Mouse (Mus musculus) forebrain, embryonic 12.5 days (tissue): Measurements from ENCODE around the gene Zfp618. TPM values are rescaled to one million over a fixed set of nuclear protein-coding genes. Genes with fewer than 3 reads are reported as not detected.

Experiments used
- ATAC-seq: fragments of 200-750 bp; cut with Nextera tagmentation; 2 replicates; pipeline ENCODE4 v1.8.0; 2017; ENCODE audit warnings: moderate TSS enrichment; ENCODE audit not compliant: low FRiP score
- H3K27ac ChIP-seq: fragments of 300-500 bp; sonication (generic); 2 replicates; pipeline ENCODE4 v1.5.1; 2016; ENCODE audit warnings: mild to moderate bottlenecking
- H3K27me3 ChIP-seq: fragments of 300-500 bp; sonication (generic); 2 replicates; pipeline ENCODE4 v1.6.1; 2016; ENCODE audit warnings: mild to moderate bottlenecking
- H3K36me3 ChIP-seq: fragments of 300-500 bp; sonication (generic); replicated peaks from 2 replicates; pipeline ENCODE4 v1.6.1; 2016; ENCODE audit warnings: mild to moderate bottlenecking
- H3K4me1 ChIP-seq: fragments of 300-500 bp; sonication (generic); 2 replicates; pipeline ENCODE4 v1.6.1; 2016
- H3K4me2 ChIP-seq: fragments of 300-500 bp; sonication (generic); 2 replicates; pipeline ENCODE4 v1.6.1; 2016; ENCODE audit warnings: mild to moderate bottlenecking, moderate library complexity
- H3K4me3 ChIP-seq: fragments of 300-500 bp; sonication (generic); replicated peaks from 2 replicates; pipeline ENCODE4 v1.5.1; 2016; ENCODE audit warnings: mild to moderate bottlenecking
- H3K9ac ChIP-seq: fragments of 300-500 bp; sonication (generic); 2 replicates; pipeline ENCODE4 v1.6.1; 2016; ENCODE audit warnings: mild to moderate bottlenecking
- H3K9me3 ChIP-seq: fragments of 300-500 bp; sonication (generic); 2 replicates; pipeline ENCODE4 v1.6.1; 2016
- WGBS: fragments of 180-500 bp; shearing (Covaris S2); methylation state at CpG from one replicate; pipeline ENCODE4 v1.1.7; 2016; 5-methylcytosine and 5-hydroxymethylcytosine counted together
- polyA plus RNA-seq: library from polyadenylated mRNA; unstranded; fragments of >200 nt; fragmentation: Nextera tagmentation; extraction: Ambion mirVana; gene quantifications from 2 replicates; pipeline ENCODE4 v1.2.1, GENCODE M21; 2016

Gene Zfp618
- polyA plus RNA-seq, 1 experiment from 2014 or later: 34.2 TPM

DNA sequence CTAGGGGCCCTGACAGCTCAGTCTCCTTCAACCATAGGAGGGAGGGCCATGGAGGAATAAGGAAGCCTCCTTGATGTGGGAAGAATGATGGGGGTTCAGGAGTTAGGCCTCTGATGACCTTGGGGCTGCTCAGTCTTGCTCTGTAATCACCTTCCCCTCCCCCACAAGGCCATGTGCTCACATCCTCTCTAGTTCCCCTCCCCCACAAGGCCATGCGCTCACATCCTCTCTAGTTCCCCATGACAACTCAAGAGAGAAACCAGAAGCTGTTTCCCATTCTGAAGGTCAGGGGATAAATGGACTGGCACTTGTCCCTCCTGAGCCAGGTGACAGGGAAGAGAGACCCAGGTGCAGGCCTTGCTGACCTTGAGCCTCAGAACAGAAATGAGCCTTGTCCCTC, 124.1 kb downstream of the Zfp618 start:
- Histone ChIP-seq H3K9ac (no peak overlapping the region), H3K4me3 (no peak overlapping the region), H3K4me1 (no peaks in the 10 kb centered on the region), H3K27me3 (no peaks in the 10 kb centered on the region), H3K4me2 (no peak overlapping the region), H3K36me3 (peaks cover 37% of the 10 kb centered on the region), H3K27ac (no peak overlapping the region), H3K9me3 (no peaks in the 10 kb centered on the region)
- no peak for ATAC-seq
- 81% methylated on average over 1 of the region's 1 CpGs for WGBS

DNA sequence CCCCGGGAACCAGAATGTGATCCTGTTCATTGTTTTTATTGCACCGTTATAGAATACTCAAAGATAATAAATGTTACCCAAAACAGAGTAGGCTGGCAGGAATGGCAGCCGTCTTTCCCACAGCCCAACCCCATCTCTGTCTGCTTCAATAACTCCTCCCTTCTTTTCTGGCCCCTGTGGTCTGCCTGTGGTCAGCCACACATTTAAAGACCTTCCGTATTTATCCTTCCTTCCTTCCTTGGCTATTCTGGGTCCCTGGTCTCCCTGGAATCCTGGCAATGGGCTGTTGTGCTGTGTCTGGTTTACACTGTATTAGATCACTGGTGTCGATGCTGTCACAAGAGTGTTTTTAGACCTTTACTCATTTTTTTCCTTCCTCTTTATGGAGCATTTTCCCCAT, 125.8 kb downstream of the Zfp618 start:
- Histone ChIP-seq H3K4me3 (no peak overlapping the region), H3K36me3 (peaks cover 50% of the 10 kb centered on the region), H3K27ac (no peak overlapping the region), H3K4me1 (no peaks in the 10 kb centered on the region), H3K27me3 (no peaks in the 10 kb centered on the region), H3K4me2 (no peak overlapping the region), H3K9me3 (no peaks in the 10 kb centered on the region), H3K9ac (no peak overlapping the region)
- 94% methylated on average over 5 of the region's 5 CpGs for WGBS
- ATAC-seq: no peak

DNA sequence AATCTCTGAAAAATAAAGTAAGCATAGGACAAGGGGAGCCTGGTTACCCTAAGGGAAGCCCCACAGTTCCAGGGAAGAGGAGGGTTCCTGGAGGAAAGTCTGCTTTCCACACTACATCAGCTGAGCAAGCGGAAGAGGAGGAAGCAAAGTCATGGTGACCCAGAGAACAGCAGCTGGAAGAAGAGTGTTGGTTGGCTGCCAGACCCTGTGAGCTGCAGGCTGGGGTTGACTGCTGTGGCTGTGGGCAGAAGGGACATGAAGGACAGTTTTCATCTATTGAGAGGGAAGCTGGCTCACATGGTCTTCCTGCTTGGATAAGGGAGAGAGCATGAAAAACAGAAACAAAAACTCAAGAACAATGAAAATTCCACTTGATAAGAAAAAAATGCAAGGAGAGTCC, 132.2 kb downstream of the Zfp618 start:
- Histone ChIP-seq H3K27me3 (no peaks in the 10 kb centered on the region), H3K9ac (no peak overlapping the region), H3K9me3 (no peaks in the 10 kb centered on the region), H3K4me3 (no peak overlapping the region), H3K36me3 (peaks cover 52% of the 10 kb centered on the region), H3K27ac (no peak overlapping the region), H3K4me2 (no peak overlapping the region), H3K4me1 (no peaks in the 10 kb centered on the region)
- 53% methylated on average over 1 of the region's 1 CpGs for WGBS
- no peak for ATAC-seq

DNA sequence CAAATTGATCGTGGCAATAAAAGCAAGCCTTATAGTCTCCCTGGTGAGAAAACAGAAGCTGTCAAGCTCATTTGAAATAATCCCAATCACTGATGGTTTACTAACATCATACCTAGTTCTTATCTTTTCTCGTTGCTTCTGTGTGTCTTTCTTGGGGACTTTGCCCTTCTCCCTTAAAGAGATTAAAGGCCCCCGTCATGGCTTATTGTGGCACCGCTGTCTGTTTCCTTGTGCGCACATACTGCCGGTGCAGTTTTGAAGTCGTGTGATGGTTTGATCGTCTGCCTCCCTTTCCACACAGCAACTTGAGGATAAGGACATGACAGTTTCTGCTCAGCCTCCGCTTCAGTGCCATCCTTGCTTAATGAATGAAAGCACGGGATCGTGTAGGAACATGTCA, 135.1 kb downstream of the Zfp618 start:
- no peaks in the 10 kb centered on the region for H3K9me3 ChIP-seq

DNA sequence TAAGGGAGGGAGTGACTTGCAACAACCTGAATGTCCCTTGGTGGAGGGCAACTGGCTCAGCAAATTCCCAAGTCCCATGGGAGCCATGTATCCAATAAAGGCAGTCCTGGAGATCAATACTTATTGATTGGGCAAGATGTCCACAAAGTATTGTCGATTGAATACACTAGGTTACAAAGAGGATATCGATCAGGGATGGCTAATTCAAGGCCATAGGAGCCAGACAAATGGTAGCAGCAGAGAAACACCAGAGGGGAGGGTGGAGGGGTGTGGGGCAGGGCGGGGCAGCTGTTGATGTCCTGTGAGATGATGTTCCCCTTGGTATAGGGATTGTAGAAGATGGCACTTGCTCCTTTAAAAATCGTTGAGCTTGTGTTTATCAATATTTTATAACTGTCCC, 136.7 kb downstream of the Zfp618 start:
- Histone ChIP-seq H3K27me3 (no peaks in the 10 kb centered on the region), H3K36me3 (peaks cover 50% of the 10 kb centered on the region), H3K4me1 (no peaks in the 10 kb centered on the region), H3K9ac (no peak overlapping the region), H3K4me3 (no peak overlapping the region), H3K9me3 (no peaks in the 10 kb centered on the region), H3K27ac (no peak overlapping the region), H3K4me2 (no peak overlapping the region)
- 90% methylated on average over 4 of the region's 4 CpGs for WGBS
- ATAC-seq: no peak

More for the DNA sequence above, 135.1 kb downstream of the Zfp618 start:
- Histone ChIP-seq H3K9ac (no peak overlapping the region), H3K27me3 (no peaks in the 10 kb centered on the region), H3K36me3 (peaks cover 61% of the 10 kb centered on the region), H3K4me3 (no peak overlapping the region), H3K4me1 (no peaks in the 10 kb centered on the region), H3K27ac (no peak overlapping the region), H3K4me2 (no peak overlapping the region)
- no peak for ATAC-seq
- WGBS: 91% methylated on average over 11 of the region's 11 CpGs

DNA sequence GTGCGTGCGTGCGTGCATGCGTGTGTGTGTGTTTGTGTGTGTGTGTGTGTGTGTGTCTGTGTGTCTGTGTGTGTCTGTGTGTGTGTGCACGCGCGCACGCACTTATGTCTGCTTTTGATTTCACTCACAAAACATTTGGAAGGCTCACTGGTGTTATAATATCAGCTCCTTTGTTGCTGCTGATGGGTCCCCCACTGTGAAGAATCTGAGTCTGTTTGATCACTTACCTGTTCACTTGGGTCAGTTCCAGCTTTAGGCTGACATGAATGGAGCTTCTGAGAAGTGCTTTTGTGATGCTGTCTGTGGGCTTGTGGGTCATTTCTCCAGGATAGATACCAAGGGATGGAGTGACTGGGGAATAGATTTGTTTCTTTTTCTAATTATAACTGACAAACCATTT, 140.3 kb downstream of the Zfp618 start:
- no peak overlapping the region for H3K27ac ChIP-seq
- peaks cover 21% of the 10 kb centered on the region for H3K36me3 ChIP-seq
- H3K9ac ChIP-seq: no peak overlapping the region
- WGBS: 90% methylated on average over 8 of the region's 8 CpGs
- no peak for ATAC-seq
- no peak overlapping the region for H3K4me3 ChIP-seq
- H3K4me1 ChIP-seq: no peaks in the 10 kb centered on the region
- H3K4me2 ChIP-seq: no peak overlapping the region
- no peaks in the 10 kb centered on the region for H3K9me3 ChIP-seq
- H3K27me3 ChIP-seq: no peaks in the 10 kb centered on the region

DNA sequence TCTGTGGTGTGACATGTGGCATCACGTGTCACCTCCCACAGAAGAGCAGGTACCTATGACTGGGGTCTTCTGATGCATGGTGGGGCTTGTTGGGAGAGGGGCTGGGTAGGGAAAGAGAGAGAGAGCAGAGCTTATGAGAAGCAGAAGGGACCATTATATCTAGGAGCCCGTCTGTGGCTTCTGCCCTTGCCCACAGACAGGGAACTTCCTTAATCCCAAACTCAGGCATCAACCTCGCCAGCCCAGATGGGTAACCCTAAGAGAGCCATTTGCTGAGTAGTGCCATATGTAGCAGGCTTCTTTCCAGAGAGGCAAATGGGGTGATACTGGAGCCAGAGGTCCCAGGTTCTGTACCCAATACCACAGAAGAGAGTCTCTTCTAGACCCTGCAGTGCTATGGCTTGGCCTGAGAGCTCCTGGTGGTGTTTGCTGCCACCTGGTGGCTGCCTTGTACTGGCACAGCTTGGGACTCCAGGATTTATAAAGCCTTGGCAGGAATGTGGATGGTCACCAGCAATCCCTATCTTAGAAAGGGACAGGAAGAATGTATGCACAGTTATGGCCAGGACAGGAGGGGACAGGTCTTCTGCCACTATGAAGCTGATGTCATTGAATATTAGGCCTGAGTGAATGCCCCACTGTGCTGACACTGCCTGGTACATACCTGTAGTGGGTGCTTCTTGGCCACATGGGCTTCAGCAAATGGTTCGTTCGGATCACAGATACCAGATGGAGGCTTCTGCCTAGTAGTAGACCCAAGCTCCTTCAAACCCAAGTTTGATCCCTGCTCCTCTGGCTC, 153.5 kb downstream of the Zfp618 start:
- Histone ChIP-seq H3K36me3 (peaks cover 39% of the 10 kb centered on the region), H3K4me3 (no peak overlapping the region), H3K4me1 (no peaks in the 10 kb centered on the region), H3K9me3 (0 out of 2 replicates have a peak, but pooled peaks cover 3% of the 10 kb centered on the region), H3K27me3 (no peaks in the 10 kb centered on the region), H3K27ac (no peak overlapping the region), H3K4me2 (no peak overlapping the region), H3K9ac (no peak overlapping the region)
- 89% methylated on average over 5 of the region's 5 CpGs for WGBS
- peak; percentile 87 for ATAC-seq

DNA sequence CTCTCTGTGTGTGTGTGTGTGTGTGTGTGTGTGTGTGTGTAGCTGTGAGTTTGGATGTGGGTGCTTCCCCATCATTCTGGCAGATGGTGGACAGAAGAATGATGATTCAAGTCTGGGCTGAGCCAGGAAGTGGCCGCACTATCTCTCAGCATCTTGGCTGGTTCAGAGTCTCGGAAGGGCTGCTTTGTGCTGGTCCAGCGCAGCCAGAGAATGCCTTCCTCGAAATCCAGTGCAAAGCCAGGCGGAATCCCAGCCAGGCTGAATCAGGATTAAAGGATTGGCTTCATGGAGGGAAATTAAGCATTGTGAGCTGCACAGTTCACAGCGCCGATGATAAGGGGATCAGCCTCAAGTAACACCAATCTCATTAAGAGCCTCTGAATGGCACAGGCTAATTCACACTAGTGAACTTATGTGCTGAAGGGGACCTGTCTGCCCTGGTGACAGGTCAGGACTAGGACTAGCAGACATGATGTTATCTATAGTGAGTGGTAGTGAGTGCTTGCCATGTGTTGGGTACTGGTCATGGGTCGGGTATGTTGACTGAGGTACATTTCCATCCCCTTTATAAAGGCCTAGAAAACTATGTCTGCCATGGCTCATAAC, 159.6 kb downstream of the Zfp618 start:
- peaks cover 5% of the 10 kb centered on the region; the same call in 1 of the 2 replicates for H3K4me1 ChIP-seq
- no peak overlapping the region for H3K4me2 ChIP-seq
- no peak for ATAC-seq
- H3K4me3 ChIP-seq: no peak overlapping the region
- 0 out of 2 replicates have a peak, but pooled peaks cover 3% of the 10 kb centered on the region for H3K9me3 ChIP-seq
- no peak overlapping the region for H3K27ac ChIP-seq
- no peak overlapping the region for H3K9ac ChIP-seq
- WGBS: 21% methylated on average over 8 of the region's 8 CpGs
- no peaks in the 10 kb centered on the region for H3K27me3 ChIP-seq
- peaks cover 22% of the 10 kb centered on the region for H3K36me3 ChIP-seq

DNA sequence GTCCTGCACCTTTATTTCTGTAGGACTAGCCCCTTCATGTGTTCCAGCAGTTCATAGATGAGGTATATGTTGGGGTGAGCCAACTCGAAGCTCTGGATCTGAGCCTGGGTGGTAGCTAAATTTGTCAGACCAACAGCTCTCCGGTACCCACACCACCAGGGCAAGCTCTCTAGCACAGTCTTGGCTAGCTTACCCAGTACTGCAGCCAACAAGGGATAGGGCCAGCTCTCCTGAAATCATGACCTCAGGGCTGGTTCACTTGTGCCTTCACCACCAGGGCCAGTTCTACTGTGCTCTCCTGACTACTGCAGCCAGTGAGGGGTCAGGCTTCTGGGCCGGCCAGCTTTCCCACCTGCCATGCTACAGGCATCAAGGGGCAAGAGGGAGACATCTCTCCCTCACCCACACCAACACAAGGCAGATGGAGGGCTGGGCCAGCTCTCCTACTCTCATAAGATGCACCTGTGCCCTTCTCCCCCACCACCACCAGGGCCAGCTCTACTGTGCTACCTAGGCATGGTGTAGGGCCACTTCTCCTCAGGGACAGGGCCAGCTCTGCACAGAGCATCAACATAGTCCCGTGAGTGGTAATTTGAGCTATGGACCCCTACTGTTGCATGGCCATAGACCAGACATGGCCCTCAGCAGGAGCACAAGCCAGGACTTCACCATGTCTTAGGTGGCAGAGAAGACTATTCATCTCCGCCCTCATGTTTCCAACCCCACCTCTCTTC, 164.7 kb downstream of the Zfp618 start:
- Histone ChIP-seq H3K27ac (no peak overlapping the region), H3K9me3 (no peaks in the 10 kb centered on the region), H3K36me3 (peaks cover 44% of the 10 kb centered on the region), H3K9ac (no peak overlapping the region), H3K4me3 (no peak overlapping the region), H3K4me2 (no peak overlapping the region), H3K27me3 (no peaks in the 10 kb centered on the region), H3K4me1 (no peaks in the 10 kb centered on the region)
- WGBS: 92% methylated on average over 5 of the region's 5 CpGs
- no peak for ATAC-seq

DNA sequence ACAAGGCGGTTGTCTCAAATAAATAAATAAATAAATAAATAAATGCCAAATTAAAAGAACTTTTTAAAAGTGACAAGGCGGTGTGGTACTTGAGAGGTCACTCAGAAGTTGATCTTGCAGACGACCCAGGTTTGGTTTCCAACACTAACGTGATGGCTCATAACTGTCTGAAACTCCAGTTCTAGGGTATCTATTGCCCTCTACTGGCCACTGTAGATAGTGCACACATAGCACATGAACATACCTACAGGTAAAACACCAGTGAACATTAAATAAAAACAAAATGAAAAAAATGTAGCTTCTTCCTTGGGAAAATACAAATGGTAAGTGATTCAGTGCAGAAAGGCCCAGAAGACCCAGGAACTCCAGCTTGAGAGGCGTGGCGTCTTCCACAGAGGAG, 181.9 kb downstream of the Zfp618 start:
- Histone ChIP-seq H3K9ac (no peak overlapping the region), H3K36me3 (no peaks in the 10 kb centered on the region), H3K27ac (no peak overlapping the region), H3K27me3 (no peaks in the 10 kb centered on the region), H3K4me2 (no peak overlapping the region), H3K9me3 (no peaks in the 10 kb centered on the region), H3K4me1 (no peaks in the 10 kb centered on the region), H3K4me3 (no peak overlapping the region)
- ATAC-seq: no peak
- WGBS: 93% methylated on average over 6 of the region's 6 CpGs

DNA sequence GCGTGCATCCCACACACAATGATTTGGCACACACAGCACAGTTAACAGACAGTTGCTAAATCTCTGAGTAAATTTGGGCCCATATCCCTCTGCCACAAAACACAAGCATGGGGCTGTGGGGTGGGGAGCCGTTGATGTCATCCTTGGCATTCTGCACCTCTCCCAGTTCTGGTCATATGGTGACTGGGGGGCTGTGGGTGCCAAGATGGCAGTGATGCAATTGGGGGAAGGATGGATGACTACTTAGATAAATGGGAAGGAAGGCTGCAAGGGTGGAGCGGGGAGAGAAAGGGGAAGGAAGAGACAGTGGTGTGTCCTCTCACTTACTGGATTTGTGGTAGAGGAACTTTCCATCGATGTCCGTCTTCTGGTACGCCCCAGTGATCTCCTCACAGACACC, 185.8 kb downstream of the Zfp618 start:
- no peak for ATAC-seq
- no peak overlapping the region for H3K9ac ChIP-seq
- no peak overlapping the region for H3K4me2 ChIP-seq
- WGBS: 95% methylated on average over 6 of the region's 6 CpGs
- H3K36me3 ChIP-seq: no peaks in the 10 kb centered on the region
- no peak overlapping the region for H3K4me3 ChIP-seq
- H3K9me3 ChIP-seq: no peaks in the 10 kb centered on the region
- no peaks in the 10 kb centered on the region for H3K4me1 ChIP-seq
- H3K27me3 ChIP-seq: no peaks in the 10 kb centered on the region
- no peak overlapping the region for H3K27ac ChIP-seq

DNA sequence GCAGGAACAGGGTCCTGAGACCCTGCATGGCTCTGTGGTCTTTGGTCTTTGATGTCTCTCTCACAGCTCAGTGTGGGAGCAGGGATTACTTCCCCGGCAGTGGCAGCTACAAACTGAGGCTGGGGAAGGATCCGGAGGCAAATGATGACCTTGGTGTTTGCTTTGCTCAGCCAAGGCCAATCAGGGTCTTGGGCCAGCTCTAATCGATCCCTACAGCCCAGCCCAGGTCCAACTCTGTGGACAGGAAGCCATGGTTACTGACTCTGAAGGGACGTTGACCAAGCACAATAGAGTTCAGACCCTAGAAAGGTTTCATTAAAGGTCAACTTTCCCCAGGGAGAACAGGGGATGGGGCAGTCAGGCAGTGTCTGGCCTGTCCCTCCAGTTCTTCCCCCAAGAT, 188.7 kb downstream of the Zfp618 start:
- Histone ChIP-seq H3K36me3 (no peaks in the 10 kb centered on the region), H3K27ac (no peak overlapping the region), H3K4me1 (no peaks in the 10 kb centered on the region), H3K4me3 (no peak overlapping the region), H3K27me3 (no peaks in the 10 kb centered on the region), H3K4me2 (no peak overlapping the region), H3K9ac (no peak overlapping the region), H3K9me3 (no peaks in the 10 kb centered on the region)
- ATAC-seq: no peak
- WGBS: 58% methylated on average over 4 of the region's 4 CpGs
